Mouse (Mus musculus): Measurements from ENCODE around the gene Kbtbd13. TPM values are rescaled to one million over a fixed set of nuclear protein-coding genes. Genes with fewer than 3 reads are reported as not detected.

Kbtbd13 gene
- polyA plus RNA-seq, 1 experiment = 0.05 TPM

DNA sequence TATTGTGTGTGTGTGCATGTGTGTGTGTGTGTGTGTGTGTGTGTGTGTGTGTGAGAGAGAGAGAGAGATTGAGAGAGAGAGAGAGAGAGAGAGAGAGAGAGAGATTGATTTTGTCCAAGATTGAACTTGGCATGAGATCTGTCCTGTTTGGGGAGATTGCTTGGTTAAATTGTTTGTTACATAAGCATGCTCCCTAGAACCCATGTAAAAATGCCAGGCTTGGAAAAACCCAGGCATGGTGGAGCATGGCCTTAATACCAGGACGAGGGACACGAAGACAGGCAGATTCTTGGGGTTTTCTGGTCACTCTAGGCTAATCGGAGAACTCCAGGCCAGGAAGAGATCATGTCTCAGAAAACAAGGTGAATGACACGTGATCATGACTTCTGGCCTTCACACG, 36.6 kb upstream of the Kbtbd13 start:
- TF ChIP-seq CTCF (IDR thresholded peaks at IDR 0.05; ENCODE audit: extremely low read depth, insufficient read depth, insufficient read length, insufficient replicate concordance) (no peak), POLR2A (IDR thresholded peaks at IDR 0.05; ENCODE audit: low read depth, low read length) (no peak)

DNA sequence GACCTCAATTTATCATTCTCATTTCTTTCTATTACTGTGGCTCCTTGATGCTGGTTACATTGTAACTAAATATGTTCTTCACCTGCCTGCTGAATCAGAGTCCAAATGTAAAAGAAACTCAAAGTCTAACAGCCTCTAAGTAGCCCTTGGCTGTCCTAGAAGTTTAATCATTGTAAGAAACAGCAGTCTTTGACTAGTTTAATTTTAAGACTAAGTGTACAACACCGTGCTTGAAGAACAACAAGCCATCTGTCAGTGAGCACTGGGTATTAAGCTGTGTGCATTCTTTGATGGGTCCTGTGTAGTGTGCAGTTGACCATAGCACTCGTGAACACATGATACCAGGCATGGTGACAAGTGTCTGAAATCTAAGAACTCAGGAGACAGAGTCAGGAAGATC, 36.1 kb upstream of the Kbtbd13 start:
- no peak overlapping the region for H3K4me3 ChIP-seq (ENCODE audit: extremely low read depth, insufficient read depth, insufficient read length)
- 81% methylated on average over 2 of the region's 2 CpGs for WGBS
- H3K4me1 ChIP-seq (ENCODE audit: control insufficient read depth, insufficient read depth, insufficient read length) = peaks cover 2% of the 10 kb centered on the region; the same call in 1 of the 2 replicates
- no peaks in the 10 kb centered on the region for H3K27me3 ChIP-seq (ENCODE audit: control insufficient read depth, insufficient read depth, low read length)
- DNase-seq (ENCODE audit: low read depth in 1 of 2, low spot score in 2 of 2) = no peak
- no peak overlapping the region for H3K27ac ChIP-seq (ENCODE audit: insufficient read depth, low read length)
- no peaks in the 10 kb centered on the region for H3K36me3 ChIP-seq (ENCODE audit: control insufficient read depth, insufficient read depth, low read length)
- no peak for TF ChIP-seq CTCF (IDR thresholded peaks at IDR 0.05; ENCODE audit: extremely low read depth, insufficient read depth, insufficient read length, insufficient replicate concordance)
- no peak for TF ChIP-seq POLR2A (IDR thresholded peaks at IDR 0.05; ENCODE audit: low read depth, low read length)

More for the DNA sequence above, 36.6 kb upstream of the Kbtbd13 start:
- no peak overlapping the region for H3K4me3 ChIP-seq (ENCODE audit: extremely low read depth, insufficient read depth, insufficient read length)
- H3K27ac ChIP-seq (ENCODE audit: insufficient read depth, low read length) = no peak overlapping the region
- H3K4me1 ChIP-seq (ENCODE audit: control insufficient read depth, insufficient read depth, insufficient read length) = peaks cover 2% of the 10 kb centered on the region; the same call in 1 of the 2 replicates
- H3K27me3 ChIP-seq (ENCODE audit: control insufficient read depth, insufficient read depth, low read length) = no peaks in the 10 kb centered on the region
- no peak for DNase-seq (ENCODE audit: low read depth in 1 of 2, low spot score in 2 of 2)
- no peaks in the 10 kb centered on the region for H3K36me3 ChIP-seq (ENCODE audit: control insufficient read depth, insufficient read depth, low read length)
- WGBS = 89% methylated on average over 5 of the region's 5 CpGs

DNA sequence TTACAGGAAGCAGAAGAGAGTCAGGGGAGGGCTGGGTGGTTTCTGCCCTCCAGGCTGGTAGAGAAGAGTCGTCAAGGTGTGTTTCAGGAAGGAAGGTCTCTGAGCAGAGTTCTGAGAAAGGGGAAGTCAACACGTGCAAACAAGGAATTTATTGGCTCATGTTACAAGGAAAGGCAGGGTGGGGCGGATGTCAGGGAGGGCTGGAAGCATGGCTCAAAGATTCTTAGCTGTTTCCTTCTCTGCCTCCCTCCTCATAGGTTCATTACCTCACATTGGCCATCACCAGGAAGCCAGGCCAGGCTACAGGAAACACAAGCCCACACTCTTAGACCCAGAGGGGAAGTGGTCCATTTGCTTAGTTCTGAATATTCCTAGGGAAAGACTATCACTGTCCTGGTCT, 32.9 kb upstream of the Kbtbd13 start:
- H3K36me3 ChIP-seq (ENCODE audit: control insufficient read depth, insufficient read depth, low read length) = no peaks in the 10 kb centered on the region
- 13% methylated on average over 3 of the region's 3 CpGs for WGBS
- no peaks in the 10 kb centered on the region for H3K27me3 ChIP-seq (ENCODE audit: control insufficient read depth, insufficient read depth, low read length)
- DNase-seq (ENCODE audit: low read depth in 1 of 2, low spot score in 2 of 2) = no peak
- no peak overlapping the region for H3K27ac ChIP-seq (ENCODE audit: insufficient read depth, low read length)
- peaks cover 2% of the 10 kb centered on the region; the same call in 1 of the 2 replicates for H3K4me1 ChIP-seq (ENCODE audit: control insufficient read depth, insufficient read depth, insufficient read length)
- TF ChIP-seq POLR2A (IDR thresholded peaks at IDR 0.05; ENCODE audit: low read depth, low read length) (no peak), CTCF (IDR thresholded peaks at IDR 0.05; ENCODE audit: extremely low read depth, insufficient read depth, insufficient read length, insufficient replicate concordance) (no peak)
- no peak overlapping the region for H3K4me3 ChIP-seq (ENCODE audit: extremely low read depth, insufficient read depth, insufficient read length)

DNA sequence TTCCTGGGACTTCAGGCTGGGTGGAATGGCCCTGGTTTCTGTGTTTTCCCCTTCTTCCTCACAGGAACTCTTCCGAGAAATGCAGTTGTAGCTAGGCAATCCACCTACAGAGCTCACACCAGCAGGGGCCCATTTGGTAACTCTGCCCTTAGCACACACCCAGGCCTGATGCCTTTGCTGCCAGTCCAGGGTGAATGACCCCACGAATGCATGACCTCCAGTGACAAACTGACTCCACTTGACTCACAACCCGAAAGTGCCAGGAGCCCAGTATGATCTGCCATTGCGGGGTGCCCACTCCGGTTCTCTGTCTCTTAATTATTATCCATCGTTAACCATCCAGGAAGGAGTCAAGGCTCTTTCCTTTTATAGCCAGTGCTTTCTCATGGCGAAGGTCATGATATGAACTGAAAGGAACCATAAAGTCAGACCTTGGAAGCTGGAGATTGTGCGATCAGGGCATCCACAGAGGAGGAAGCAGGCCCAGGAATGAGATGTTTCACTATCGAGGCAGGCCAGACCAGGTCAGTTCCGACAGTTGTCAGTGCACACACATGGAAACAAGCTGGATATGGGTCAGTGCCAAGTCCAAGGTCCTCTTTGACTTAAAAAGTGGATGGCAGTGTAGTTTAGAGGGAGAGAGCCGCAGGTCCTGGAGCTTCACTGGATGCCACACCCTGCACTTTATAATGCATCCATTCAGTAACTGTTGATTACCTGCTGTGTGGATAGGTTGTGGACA, 31.5 kb upstream of the Kbtbd13 start, which contains the start of gene Slc51b:
Slc51b (minus strand) TSS at position 196 of the 742 bp plus-strand sequence.
- 93% methylated on average over 11 of the region's 11 CpGs for WGBS
- H3K36me3 ChIP-seq (ENCODE audit: control insufficient read depth, insufficient read depth, low read length) = no peaks in the 10 kb centered on the region
- peaks cover 2% of the 10 kb centered on the region; the same call in 1 of the 2 replicates for H3K4me1 ChIP-seq (ENCODE audit: control insufficient read depth, insufficient read depth, insufficient read length)
- no peak for DNase-seq (ENCODE audit: low read depth in 1 of 2, low spot score in 2 of 2)
- H3K27me3 ChIP-seq (ENCODE audit: control insufficient read depth, insufficient read depth, low read length) = no peaks in the 10 kb centered on the region
- no peak within 1 kb of the TSS for H3K27ac ChIP-seq (ENCODE audit: insufficient read depth, low read length)
- no peak within 1 kb of the TSS for H3K4me3 ChIP-seq (ENCODE audit: extremely low read depth, insufficient read depth, insufficient read length)
- TF ChIP-seq POLR2A (IDR thresholded peaks at IDR 0.05; ENCODE audit: low read depth, low read length) (no peak), CTCF (IDR thresholded peaks at IDR 0.05; ENCODE audit: extremely low read depth, insufficient read depth, insufficient read length, insufficient replicate concordance) (no peak)

DNA sequence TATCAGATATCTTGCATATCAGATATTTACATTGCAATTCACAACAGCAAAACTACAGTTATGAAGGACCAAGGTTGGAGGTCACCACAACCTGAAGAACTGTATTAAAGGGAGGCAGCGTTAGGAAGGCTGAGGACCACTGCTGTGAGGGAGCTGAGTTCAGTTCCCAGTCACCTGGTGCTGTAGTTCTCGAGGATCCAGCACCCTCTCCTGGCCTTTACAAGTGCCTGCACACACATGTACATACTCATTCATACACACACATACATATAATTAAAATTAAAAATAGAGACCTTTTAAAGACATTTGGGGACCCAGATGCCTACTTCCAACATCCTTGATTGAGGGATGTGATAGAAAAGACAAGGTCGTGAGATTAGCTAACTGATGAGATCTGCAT, 28.2 kb upstream of the Kbtbd13 start:
- no peak overlapping the region for H3K4me3 ChIP-seq (ENCODE audit: extremely low read depth, insufficient read depth, insufficient read length)
- DNase-seq (ENCODE audit: low read depth in 1 of 2, low spot score in 2 of 2) = no peak
- H3K4me1 ChIP-seq (ENCODE audit: control insufficient read depth, insufficient read depth, insufficient read length) = peaks cover 2% of the 10 kb centered on the region; the same call in 1 of the 2 replicates
- H3K27ac ChIP-seq (ENCODE audit: insufficient read depth, low read length) = no peak overlapping the region
- H3K36me3 ChIP-seq (ENCODE audit: control insufficient read depth, insufficient read depth, low read length) = no peaks in the 10 kb centered on the region
- 85% methylated on average over 3 of the region's 3 CpGs for WGBS
- no peak for TF ChIP-seq CTCF (IDR thresholded peaks at IDR 0.05; ENCODE audit: extremely low read depth, insufficient read depth, insufficient read length, insufficient replicate concordance)
- no peak for TF ChIP-seq POLR2A (IDR thresholded peaks at IDR 0.05; ENCODE audit: low read depth, low read length)
- no peaks in the 10 kb centered on the region for H3K27me3 ChIP-seq (ENCODE audit: control insufficient read depth, insufficient read depth, low read length)

DNA sequence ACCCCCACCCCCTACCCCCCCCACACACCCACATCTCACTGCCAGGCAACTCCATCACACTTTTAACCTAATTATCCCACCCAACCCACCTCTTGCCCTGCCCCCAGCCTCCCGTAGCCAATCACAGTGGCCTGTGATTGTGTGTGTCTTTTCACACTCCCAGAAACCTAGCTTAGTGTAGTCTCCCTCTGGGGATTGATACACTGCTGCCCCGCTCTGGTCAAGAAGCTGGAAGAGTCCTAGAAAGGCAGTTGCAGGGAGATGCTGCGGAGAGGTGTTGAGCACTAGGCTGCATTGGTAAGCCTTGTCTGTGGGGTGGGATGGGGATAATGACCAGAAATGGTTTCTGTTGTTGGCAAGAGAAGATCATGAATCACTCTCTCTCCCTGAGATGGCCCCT, 26.3 kb upstream of the Kbtbd13 start:
- TF ChIP-seq POLR2A (IDR thresholded peaks at IDR 0.05; ENCODE audit: low read depth, low read length) (no peak), CTCF (IDR thresholded peaks at IDR 0.05; ENCODE audit: extremely low read depth, insufficient read depth, insufficient read length, insufficient replicate concordance) (no peak)
- no peaks in the 10 kb centered on the region for H3K27me3 ChIP-seq (ENCODE audit: control insufficient read depth, insufficient read depth, low read length)
- H3K36me3 ChIP-seq (ENCODE audit: control insufficient read depth, insufficient read depth, low read length) = no peaks in the 10 kb centered on the region
- no peak for DNase-seq (ENCODE audit: low read depth in 1 of 2, low spot score in 2 of 2)
- H3K27ac ChIP-seq (ENCODE audit: insufficient read depth, low read length) = no peak overlapping the region
- H3K4me3 ChIP-seq (ENCODE audit: extremely low read depth, insufficient read depth, insufficient read length) = no peak overlapping the region
- 93% methylated on average over 3 of the region's 3 CpGs for WGBS
- H3K4me1 ChIP-seq (ENCODE audit: control insufficient read depth, insufficient read depth, insufficient read length) = no peaks in the 10 kb centered on the region

DNA sequence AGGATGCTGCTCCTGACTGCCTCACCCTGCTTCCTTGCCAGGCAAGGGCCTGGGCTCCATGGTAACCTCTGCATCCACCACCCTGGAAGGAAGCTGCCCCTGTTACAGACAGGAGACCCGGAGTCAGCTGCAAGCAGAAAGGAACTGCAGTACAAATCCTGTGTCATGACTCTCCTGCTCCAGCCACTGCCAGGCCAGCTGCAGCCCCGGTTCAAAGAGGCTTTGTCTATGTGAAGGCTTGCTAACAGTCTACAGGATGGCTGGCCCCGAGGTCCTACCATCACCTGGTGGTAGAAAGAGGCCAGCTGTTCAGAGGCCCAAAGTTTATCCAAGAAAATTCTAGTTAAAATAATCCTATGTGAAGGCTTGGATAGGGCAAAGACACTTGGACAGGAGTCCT, 19.9 kb upstream of the Kbtbd13 start:
- WGBS = 68% methylated on average over 3 of the region's 3 CpGs
- Histone ChIP-seq H3K4me1 (ENCODE audit: control insufficient read depth, insufficient read depth, insufficient read length) (no peaks in the 10 kb centered on the region), H3K27ac (ENCODE audit: insufficient read depth, low read length) (no peak overlapping the region), H3K36me3 (ENCODE audit: control insufficient read depth, insufficient read depth, low read length) (no peaks in the 10 kb centered on the region), H3K4me3 (ENCODE audit: extremely low read depth, insufficient read depth, insufficient read length) (no peak overlapping the region), H3K27me3 (ENCODE audit: control insufficient read depth, insufficient read depth, low read length) (no peaks in the 10 kb centered on the region)
- DNase-seq (ENCODE audit: low read depth in 1 of 2, low spot score in 2 of 2) = no peak
- TF ChIP-seq CTCF (IDR thresholded peaks at IDR 0.05; ENCODE audit: extremely low read depth, insufficient read depth, insufficient read length, insufficient replicate concordance) = no peak
